Mouse (Mus musculus) myocyte (in vitro differentiated cells): Measurements from ENCODE around the gene Adarb2.

Experiments used
- CEBPB ChIP-seq: IDR thresholded peaks from 2 replicates; pipeline ENCODE4 v1.6.1; 2011; ENCODE audit warnings: mild to moderate bottlenecking, moderate library complexity; ENCODE audit not compliant: poor library complexity, insufficient read depth, severe bottlenecking
- MAX ChIP-seq: IDR thresholded peaks from one replicate; pipeline ENCODE4 v1.6.1; 2011; ENCODE audit warnings: low read depth, mild to moderate bottlenecking, control low read depth
- POLR2A ChIP-seq: IDR thresholded peaks from one replicate; pipeline ENCODE4 v1.6.1; 2011; ENCODE audit warnings: low read depth, mild to moderate bottlenecking, control low read depth, moderate library complexity; ENCODE audit not compliant: insufficient read length

DNA sequence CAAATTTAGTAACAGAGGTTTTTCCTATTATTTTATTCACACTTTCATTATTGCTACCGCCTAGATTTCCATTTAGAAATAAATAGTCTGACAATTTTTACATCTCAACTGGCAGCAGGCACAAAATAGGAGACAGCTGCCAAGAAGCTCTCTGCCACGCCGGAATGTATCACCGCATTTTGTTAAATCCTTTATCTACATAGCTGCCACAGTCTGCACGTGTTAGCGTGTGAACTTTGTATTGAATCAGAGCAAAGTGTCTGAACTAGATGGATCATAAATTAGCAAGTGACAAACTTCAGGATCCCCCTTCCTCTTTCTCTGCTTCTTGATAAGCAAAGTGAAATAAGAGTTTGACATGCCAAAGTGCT, 395.0 kb downstream of the Adarb2 start:
- TF ChIP-seq MAX, result no peak
- no peak for TF ChIP-seq CEBPB
- TF ChIP-seq POLR2A, result no peak
